Mouse (Mus musculus) erythroblast, embryonic 14.5 days (primary cell): ENCODE measurements around the gene Kcnn4.
A peak's percentile ranks its signal among the peaks of the same experiment; 100 is the strongest.

Experiments used
- GATA1 ChIP-seq: IDR thresholded peaks from 2 replicates; pipeline ENCODE4 v1.6.1; 2012; ENCODE audit warnings: low read length, inconsistent platforms, mixed read lengths
- TAL1 ChIP-seq: IDR thresholded peaks from 3 replicates; pipeline ENCODE4 v1.6.1; 2012; ENCODE audit warnings: low read length, inconsistent platforms, mixed read lengths

GRCm38 (mm10) chr7:24377091-24377865 is 7.2 kb downstream of the Kcnn4 start:
- TF ChIP-seq GATA1 = peak; percentile 99
- TF ChIP-seq TAL1 = peak; percentile 100
